Mouse (Mus musculus): ENCODE measurements around the gene Prrg2. TPM values are rescaled to one million over a fixed set of nuclear protein-coding genes. Genes with fewer than 3 reads are reported as not detected.

The Prrg2 gene
- polyA plus RNA-seq, 2 experiments: 18.6 to 50.4 TPM

DNA sequence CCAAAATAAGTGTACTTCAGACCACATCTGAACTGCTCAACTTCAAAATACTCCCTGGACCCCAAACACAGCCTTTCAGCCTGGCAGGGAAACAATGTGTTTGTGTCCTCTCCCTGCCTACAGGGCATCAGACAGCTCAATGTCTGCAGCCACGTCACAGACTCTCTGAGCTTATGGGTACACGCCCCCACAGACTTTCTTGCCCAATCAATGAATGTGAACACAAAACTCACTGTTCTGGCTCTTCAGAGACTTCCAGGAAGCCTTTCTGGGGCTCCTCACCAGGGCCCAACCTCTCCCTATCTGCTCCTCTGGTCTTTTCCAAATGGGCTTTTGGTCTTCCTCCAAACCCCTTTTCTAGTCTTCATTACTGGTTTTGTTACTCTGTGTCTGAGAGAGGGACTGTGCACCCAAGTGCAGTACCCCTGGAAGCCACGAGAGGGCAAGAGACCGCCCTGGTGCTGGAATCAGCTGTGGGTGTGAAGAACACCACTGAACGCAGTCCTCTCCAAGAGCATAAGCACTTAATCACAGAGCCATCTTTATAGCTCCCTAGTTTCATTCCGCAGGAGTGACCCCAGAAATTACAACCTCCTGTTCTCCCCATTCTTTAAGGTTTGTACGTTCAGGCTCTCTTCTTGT, 24.6 kb downstream of the Prrg2 start:
- no peaks in the 10 kb centered on the region for H3K4me1 ChIP-seq (ENCODE audit: control insufficient read depth, insufficient read depth, low read length)
- peaks cover 99% of the 10 kb centered on the region for H3K36me3 ChIP-seq (ENCODE audit: control insufficient read depth, insufficient read depth, low read length)
- no peak overlapping the region for H3K27ac ChIP-seq (replicated peaks; ENCODE audit: low read depth, low read length)
- H3K27me3 ChIP-seq (ENCODE audit: control insufficient read depth, insufficient read depth, low read length): no peaks in the 10 kb centered on the region
- H3K4me2 ChIP-seq (replicated peaks; ENCODE audit: low read depth, low read length, severe bottlenecking): no peak overlapping the region
- no peaks in the 10 kb centered on the region for H3K9me3 ChIP-seq (ENCODE audit: control insufficient read depth, low read length)
- ATAC-seq (ENCODE audit: low FRiP score, low read depth) (no peak), DNase-seq (ENCODE audit: low spot score) (no peak)
- no peak overlapping the region for H3K9ac ChIP-seq (ENCODE audit: low read depth, low read length, severe bottlenecking)
- TF ChIP-seq POLR2A (IDR thresholded peaks at IDR 0.05; ENCODE audit: borderline replicate concordance, extremely low read depth, insufficient read depth, insufficient read length): no peak
- WGBS: 64% methylated on average over 7 of the region's 7 CpGs
- H3K4me3 ChIP-seq (replicated peaks; ENCODE audit: low read length): no peak overlapping the region

DNA sequence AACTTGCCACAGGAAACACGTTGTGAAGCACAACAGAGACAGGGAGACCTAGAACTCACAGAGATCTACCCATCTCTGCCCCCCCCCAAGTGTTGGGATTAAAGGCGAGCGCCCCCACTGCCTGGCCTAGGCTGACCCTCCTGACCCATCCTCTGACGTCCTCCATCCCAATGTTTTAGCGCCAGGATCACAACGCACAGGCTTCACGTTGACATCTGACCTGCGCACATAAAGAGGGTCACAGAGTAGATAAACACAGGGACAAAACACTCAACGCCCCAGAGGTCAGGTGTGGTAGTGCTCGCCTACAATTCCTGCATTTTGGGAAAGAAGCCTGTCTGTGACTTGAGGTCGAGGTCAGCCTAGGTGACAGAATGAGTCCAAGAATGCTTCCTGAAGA, 25.8 kb downstream of the Prrg2 start:
- H3K36me3 ChIP-seq (ENCODE audit: control insufficient read depth, insufficient read depth, low read length): peaks cover 98% of the 10 kb centered on the region
- no peaks in the 10 kb centered on the region for H3K27me3 ChIP-seq (ENCODE audit: control insufficient read depth, insufficient read depth, low read length)
- no peak overlapping the region for H3K4me2 ChIP-seq (replicated peaks; ENCODE audit: low read depth, low read length, severe bottlenecking)
- ATAC-seq (ENCODE audit: low FRiP score, low read depth) (no peak), DNase-seq (ENCODE audit: low spot score) (no peak)
- H3K9me3 ChIP-seq (ENCODE audit: control insufficient read depth, low read length): no peaks in the 10 kb centered on the region
- WGBS: 92% methylated on average over 11 of the region's 11 CpGs
- TF ChIP-seq POLR2A (IDR thresholded peaks at IDR 0.05; ENCODE audit: borderline replicate concordance, extremely low read depth, insufficient read depth, insufficient read length): no peak
- no peaks in the 10 kb centered on the region for H3K4me1 ChIP-seq (ENCODE audit: control insufficient read depth, insufficient read depth, low read length)
- H3K4me3 ChIP-seq (replicated peaks; ENCODE audit: low read length): no peak overlapping the region
- H3K9ac ChIP-seq (ENCODE audit: low read depth, low read length, severe bottlenecking): no peak overlapping the region
- no peak overlapping the region for H3K27ac ChIP-seq (replicated peaks; ENCODE audit: low read depth, low read length)

DNA sequence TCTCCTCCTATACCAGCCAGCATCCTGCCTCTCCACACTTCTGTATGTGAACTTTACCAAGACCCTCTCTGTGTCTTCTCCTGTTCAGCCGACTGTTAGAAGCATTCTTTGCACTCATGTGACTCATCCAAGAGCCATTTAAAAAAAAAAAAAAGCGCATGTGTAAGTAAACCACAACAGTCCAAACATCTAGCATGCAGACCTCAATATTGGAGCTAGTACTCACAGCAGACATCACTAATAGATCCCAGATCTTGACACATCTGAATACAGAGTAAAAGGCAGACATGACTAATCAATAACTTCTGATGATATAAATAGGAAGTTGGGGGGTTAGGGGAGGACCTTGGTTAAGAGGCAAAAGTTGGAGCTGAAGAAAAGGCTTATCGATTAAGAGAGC, 26.8 kb downstream of the Prrg2 start:
- Histone ChIP-seq H3K4me2 (replicated peaks; ENCODE audit: low read depth, low read length, severe bottlenecking) (no peak overlapping the region), H3K36me3 (ENCODE audit: control insufficient read depth, insufficient read depth, low read length) (peaks cover 98% of the 10 kb centered on the region), H3K27me3 (ENCODE audit: control insufficient read depth, insufficient read depth, low read length) (no peaks in the 10 kb centered on the region), H3K4me3 (replicated peaks; ENCODE audit: low read length) (no peak overlapping the region), H3K27ac (replicated peaks; ENCODE audit: low read depth, low read length) (no peak overlapping the region), H3K4me1 (ENCODE audit: control insufficient read depth, insufficient read depth, low read length) (no peaks in the 10 kb centered on the region), H3K9me3 (ENCODE audit: control insufficient read depth, low read length) (no peaks in the 10 kb centered on the region), H3K9ac (ENCODE audit: low read depth, low read length, severe bottlenecking) (no peak overlapping the region)
- no peak for TF ChIP-seq POLR2A (IDR thresholded peaks at IDR 0.05; ENCODE audit: borderline replicate concordance, extremely low read depth, insufficient read depth, insufficient read length)
- WGBS: 96% methylated on average over 3 of the region's 3 CpGs
- no peak for DNase-seq (ENCODE audit: low spot score)
- no peak for ATAC-seq (ENCODE audit: low FRiP score, low read depth)

DNA sequence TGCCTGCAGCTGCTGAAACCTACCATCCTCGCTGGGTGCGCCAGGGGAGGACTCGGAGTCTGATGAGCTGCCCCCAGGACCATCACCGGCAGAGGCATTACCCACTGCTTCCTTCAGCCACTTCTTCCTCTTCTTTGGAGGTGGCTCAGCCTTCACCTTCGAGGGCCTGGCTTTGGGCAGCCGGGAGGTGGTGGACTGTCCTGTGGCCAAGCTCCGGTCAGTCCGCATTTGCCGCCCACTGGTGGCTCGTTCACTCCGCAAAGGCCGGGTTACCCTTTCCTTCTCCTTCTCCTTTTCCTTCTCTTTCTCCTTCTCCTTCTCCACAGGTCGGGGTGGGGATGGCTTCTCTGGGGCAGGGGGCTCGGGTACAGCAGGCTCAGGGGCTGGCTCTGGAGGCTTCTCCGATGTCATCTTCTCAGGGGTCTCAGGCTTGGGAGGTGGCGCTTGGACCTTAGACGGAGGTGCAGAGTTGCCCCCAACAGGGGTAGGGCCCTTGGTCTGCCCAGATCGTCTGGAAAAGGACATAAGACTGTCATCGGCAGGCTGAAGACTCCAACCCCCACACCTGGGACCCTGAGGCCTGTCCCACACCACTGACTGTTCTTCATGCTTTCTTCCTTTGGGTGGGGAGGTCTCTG, 28.6 kb downstream of the Prrg2 start:
- Histone ChIP-seq H3K9ac (ENCODE audit: low read depth, low read length, severe bottlenecking) (no peak overlapping the region), H3K4me2 (replicated peaks; ENCODE audit: low read depth, low read length, severe bottlenecking) (no peak overlapping the region), H3K27ac (replicated peaks; ENCODE audit: low read depth, low read length) (no peak overlapping the region), H3K4me1 (ENCODE audit: control insufficient read depth, insufficient read depth, low read length) (no peaks in the 10 kb centered on the region), H3K9me3 (ENCODE audit: control insufficient read depth, low read length) (no peaks in the 10 kb centered on the region), H3K27me3 (ENCODE audit: control insufficient read depth, insufficient read depth, low read length) (no peaks in the 10 kb centered on the region), H3K36me3 (ENCODE audit: control insufficient read depth, insufficient read depth, low read length) (peaks cover 98% of the 10 kb centered on the region), H3K4me3 (replicated peaks; ENCODE audit: low read length) (no peak overlapping the region)
- WGBS: 94% methylated on average over 19 of the region's 19 CpGs
- ATAC-seq (ENCODE audit: low FRiP score, low read depth) (no peak), DNase-seq (ENCODE audit: low spot score) (no peak)
- TF ChIP-seq POLR2A (IDR thresholded peaks at IDR 0.05; ENCODE audit: borderline replicate concordance, extremely low read depth, insufficient read depth, insufficient read length): no peak

DNA sequence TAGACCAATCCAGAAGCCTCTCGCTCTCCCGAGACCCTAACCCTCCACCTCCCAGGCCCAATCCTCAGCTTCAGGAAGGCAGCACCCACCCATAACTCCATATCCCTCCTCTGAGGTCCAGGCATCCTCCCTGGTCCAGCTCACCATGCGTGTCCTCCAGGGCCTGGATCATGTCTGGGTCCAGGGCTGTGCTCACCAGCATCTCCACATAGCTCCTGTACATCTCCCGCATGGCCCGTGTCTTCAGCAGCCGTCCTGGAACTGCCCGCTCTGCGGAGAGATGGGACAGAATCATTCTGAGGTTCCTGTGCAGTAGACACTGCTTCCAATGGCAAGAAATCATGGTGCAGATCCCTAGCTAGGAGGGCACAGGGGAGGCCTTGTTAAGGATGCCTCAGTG, 31.6 kb downstream of the Prrg2 start:
- DNase-seq (ENCODE audit: low spot score): no peak
- WGBS: 95% methylated on average over 8 of the region's 8 CpGs
- Histone ChIP-seq H3K9me3 (ENCODE audit: control insufficient read depth, low read length) (no peaks in the 10 kb centered on the region), H3K9ac (ENCODE audit: low read depth, low read length, severe bottlenecking) (no peak overlapping the region), H3K4me2 (replicated peaks; ENCODE audit: low read depth, low read length, severe bottlenecking) (no peak overlapping the region), H3K36me3 (ENCODE audit: control insufficient read depth, insufficient read depth, low read length) (peaks cover 94% of the 10 kb centered on the region), H3K4me1 (ENCODE audit: control insufficient read depth, insufficient read depth, low read length) (no peaks in the 10 kb centered on the region), H3K27ac (replicated peaks; ENCODE audit: low read depth, low read length) (no peak overlapping the region), H3K4me3 (replicated peaks; ENCODE audit: low read length) (no peak overlapping the region), H3K27me3 (ENCODE audit: control insufficient read depth, insufficient read depth, low read length) (no peaks in the 10 kb centered on the region)
- ATAC-seq (ENCODE audit: low FRiP score, low read depth): no peak
- TF ChIP-seq POLR2A (IDR thresholded peaks at IDR 0.05; ENCODE audit: borderline replicate concordance, extremely low read depth, insufficient read depth, insufficient read length): no peak

All from limb, embryonic 14.5 days (tissue).